Mouse (Mus musculus): ENCODE measurements around the gene Acot4. TPM values are rescaled to one million over a fixed set of nuclear protein-coding genes. Genes with fewer than 3 reads are reported as not detected.
"Not testable (repeated sequence)": the region's sequence is repeated elsewhere in the genome, so short reads cannot be mapped to it uniquely, and the experiment has no call there.

The Acot4 gene
- polyA plus RNA-seq (2015; fragmentation: Nextera tagmentation; extraction: Ambion mirVana) = 0.66 and 0.96 TPM in 2 replicates

- Histone ChIP-seq H3K4me3 (ENCODE audit: low read length) (peak within 1 kb of the TSS; percentile 56), H3K9ac (ENCODE audit: low read length) (peak within 1 kb of the TSS; percentile 73), H3K4me2 (ENCODE audit: low read depth, low read length) (peak within 1 kb of the TSS; percentile 76)
- H3K27me3 ChIP-seq (ENCODE audit: control insufficient read depth, insufficient read depth, low read length); H3K9me3 ChIP-seq (replicated peaks; ENCODE audit: control insufficient read depth, low read length); ATAC-seq (replicated peaks; ENCODE audit: extremely low read depth, insufficient read depth, low FRiP score); H3K36me3 ChIP-seq (ENCODE audit: control insufficient read depth, insufficient read depth); H3K4me1 ChIP-seq (ENCODE audit: control insufficient read depth, insufficient read depth, low read length); H3K27ac ChIP-seq (ENCODE audit: low read length): not testable (repeated sequence)
- WGBS = 9% methylated on average over 23 of the region's 32 CpGs
These were observed at the start of gene Acot4 for GRCm38 (mm10) chr12:84038241-84038640. TSS of gene Acot4 (plus strand) at chr12:84038379.

- Histone ChIP-seq H3K4me1 (ENCODE audit: control insufficient read depth, insufficient read depth, low read length) (peaks cover 14% of the 10 kb centered on the region), H3K36me3 (ENCODE audit: control insufficient read depth, insufficient read depth) (peaks cover 5% of the 10 kb centered on the region), H3K4me3 (ENCODE audit: low read length) (peak overlapping the region; percentile 70), H3K9ac (ENCODE audit: low read length) (peak overlapping the region; percentile 90), H3K4me2 (ENCODE audit: low read depth, low read length) (peak overlapping the region; percentile 67), H3K27ac (ENCODE audit: low read length) (peak overlapping the region; percentile 99), H3K27me3 (ENCODE audit: control insufficient read depth, insufficient read depth, low read length) (no peaks in the 10 kb centered on the region), H3K9me3 (replicated peaks; ENCODE audit: control insufficient read depth, low read length) (no peaks in the 10 kb centered on the region)
- 55% methylated on average over 4 of the region's 4 CpGs for WGBS
- no peak for ATAC-seq (replicated peaks; ENCODE audit: extremely low read depth, insufficient read depth, low FRiP score)
These were observed 49.7 kb upstream of the Acot4 start for GRCm38 (mm10) chr12:83988483-83988882.

GRCm38 (mm10) chr12:83989378-83989777 is 48.8 kb upstream of the Acot4 start:
- peak overlapping the region; percentile 67 for H3K4me2 ChIP-seq (ENCODE audit: low read depth, low read length)
- WGBS = 96% methylated on average over 4 of the region's 4 CpGs
- no peaks in the 10 kb centered on the region for H3K27me3 ChIP-seq (ENCODE audit: control insufficient read depth, insufficient read depth, low read length)
- no peak overlapping the region for H3K27ac ChIP-seq (ENCODE audit: low read length)
- 0 out of 2 replicates have a peak, but pooled peaks cover 2% of the 10 kb centered on the region for H3K9me3 ChIP-seq (replicated peaks; ENCODE audit: control insufficient read depth, low read length)
- no peak overlapping the region for H3K4me3 ChIP-seq (ENCODE audit: low read length)
- H3K4me1 ChIP-seq (ENCODE audit: control insufficient read depth, insufficient read depth, low read length) = peaks cover 14% of the 10 kb centered on the region
- H3K36me3 ChIP-seq (ENCODE audit: control insufficient read depth, insufficient read depth) = peaks cover 10% of the 10 kb centered on the region
- no peak overlapping the region for H3K9ac ChIP-seq (ENCODE audit: low read length)
- no peak for ATAC-seq (replicated peaks; ENCODE audit: extremely low read depth, insufficient read depth, low FRiP score)

- Histone ChIP-seq H3K27me3 (ENCODE audit: control insufficient read depth, insufficient read depth, low read length) (no peaks in the 10 kb centered on the region), H3K9ac (ENCODE audit: low read length) (no peak overlapping the region), H3K27ac (ENCODE audit: low read length) (no peak overlapping the region), H3K36me3 (ENCODE audit: control insufficient read depth, insufficient read depth) (peaks cover 12% of the 10 kb centered on the region), H3K4me2 (ENCODE audit: low read depth, low read length) (no peak overlapping the region), H3K4me3 (ENCODE audit: low read length) (no peak overlapping the region), H3K4me1 (ENCODE audit: control insufficient read depth, insufficient read depth, low read length) (peaks cover 16% of the 10 kb centered on the region), H3K9me3 (replicated peaks; ENCODE audit: control insufficient read depth, low read length) (peaks cover 6% of the 10 kb centered on the region; the same call in 1 of the 2 replicates)
- WGBS = 57% methylated on average over 2 of the region's 2 CpGs
- ATAC-seq (replicated peaks; ENCODE audit: extremely low read depth, insufficient read depth, low FRiP score) = no peak
These were observed 41.0 kb upstream of the Acot4 start for GRCm38 (mm10) chr12:83997221-83997620.

GRCm38 (mm10) chr12:83998341-83999107 is 39.7 kb upstream of the Acot4 start:
- Histone ChIP-seq H3K9me3 (replicated peaks; ENCODE audit: control insufficient read depth, low read length) (peaks cover 9% of the 10 kb centered on the region; the same call in 1 of the 2 replicates), H3K4me2 (ENCODE audit: low read depth, low read length) (no peak overlapping the region; the same call in 1 of the 2 replicates), H3K27ac (ENCODE audit: low read length) (peak overlapping the region; percentile 88), H3K27me3 (ENCODE audit: control insufficient read depth, insufficient read depth, low read length) (no peaks in the 10 kb centered on the region), H3K36me3 (ENCODE audit: control insufficient read depth, insufficient read depth) (peaks cover 7% of the 10 kb centered on the region), H3K4me1 (ENCODE audit: control insufficient read depth, insufficient read depth, low read length) (peaks cover 16% of the 10 kb centered on the region), H3K9ac (ENCODE audit: low read length) (peak overlapping the region; percentile 1; the same call in 1 of the 2 replicates), H3K4me3 (ENCODE audit: low read length) (no peak overlapping the region)
- ATAC-seq (replicated peaks; ENCODE audit: extremely low read depth, insufficient read depth, low FRiP score) = 0 out of 2 replicates have a peak, but pooled peaks have one; percentile 29
- WGBS = 39% methylated on average over 11 of the region's 11 CpGs

GRCm38 (mm10) chr12:83999237-83999636 is 38.9 kb upstream of the Acot4 start:
- H3K27ac ChIP-seq (ENCODE audit: low read length) = peak overlapping the region; percentile 88
- H3K27me3 ChIP-seq (ENCODE audit: control insufficient read depth, insufficient read depth, low read length); H3K36me3 ChIP-seq (ENCODE audit: control insufficient read depth, insufficient read depth); H3K4me3 ChIP-seq (ENCODE audit: low read length); H3K9me3 ChIP-seq (replicated peaks; ENCODE audit: control insufficient read depth, low read length): not testable (repeated sequence)
- H3K9ac ChIP-seq (ENCODE audit: low read length) = peak overlapping the region; percentile 20; the same call in 1 of the 2 replicates
- peak; percentile 89 for ATAC-seq (replicated peaks; ENCODE audit: extremely low read depth, insufficient read depth, low FRiP score)
- peak overlapping the region; percentile 47 for H3K4me2 ChIP-seq (ENCODE audit: low read depth, low read length)
- WGBS = 12% methylated on average over 8 of the region's 8 CpGs
- H3K4me1 ChIP-seq (ENCODE audit: control insufficient read depth, insufficient read depth, low read length) = peaks cover 16% of the 10 kb centered on the region

GRCm38 (mm10) chr12:84000418-84000817 is 37.8 kb upstream of the Acot4 start:
- WGBS = 38% methylated on average over 3 of the region's 3 CpGs
- Histone ChIP-seq H3K4me3 (ENCODE audit: low read length) (no peak overlapping the region), H3K27ac (ENCODE audit: low read length) (no peak overlapping the region; the same call in 1 of the 2 replicates), H3K9ac (ENCODE audit: low read length) (no peak overlapping the region), H3K36me3 (ENCODE audit: control insufficient read depth, insufficient read depth) (no peaks in the 10 kb centered on the region), H3K4me1 (ENCODE audit: control insufficient read depth, insufficient read depth, low read length) (peaks cover 16% of the 10 kb centered on the region), H3K9me3 (replicated peaks; ENCODE audit: control insufficient read depth, low read length) (peaks cover 6% of the 10 kb centered on the region; the same call in 1 of the 2 replicates), H3K4me2 (ENCODE audit: low read depth, low read length) (no peak overlapping the region), H3K27me3 (ENCODE audit: control insufficient read depth, insufficient read depth, low read length) (no peaks in the 10 kb centered on the region)
- no peak for ATAC-seq (replicated peaks; ENCODE audit: extremely low read depth, insufficient read depth, low FRiP score)

- H3K27me3 ChIP-seq (ENCODE audit: control insufficient read depth, insufficient read depth, low read length) = no peaks in the 10 kb centered on the region
- H3K27ac ChIP-seq (ENCODE audit: low read length) = no peak overlapping the region
- no peak overlapping the region for H3K4me2 ChIP-seq (ENCODE audit: low read depth, low read length)
- 86% methylated on average over 1 of the region's 1 CpGs for WGBS
- H3K9me3 ChIP-seq (replicated peaks; ENCODE audit: control insufficient read depth, low read length) = peaks cover 6% of the 10 kb centered on the region; the same call in 1 of the 2 replicates
- ATAC-seq (replicated peaks; ENCODE audit: extremely low read depth, insufficient read depth, low FRiP score) = no peak
- H3K4me1 ChIP-seq (ENCODE audit: control insufficient read depth, insufficient read depth, low read length) = peaks cover 16% of the 10 kb centered on the region
- no peak overlapping the region for H3K9ac ChIP-seq (ENCODE audit: low read length)
- no peak overlapping the region for H3K4me3 ChIP-seq (ENCODE audit: low read length)
- no peaks in the 10 kb centered on the region for H3K36me3 ChIP-seq (ENCODE audit: control insufficient read depth, insufficient read depth)
These were observed 34.3 kb upstream of the Acot4 start for GRCm38 (mm10) chr12:84003866-84004265.

- Histone ChIP-seq H3K4me1 (ENCODE audit: control insufficient read depth, insufficient read depth, low read length) (peaks cover 14% of the 10 kb centered on the region), H3K27ac (ENCODE audit: low read length) (peak overlapping the region; percentile 4; the same call in 1 of the 2 replicates), H3K36me3 (ENCODE audit: control insufficient read depth, insufficient read depth) (no peaks in the 10 kb centered on the region), H3K27me3 (ENCODE audit: control insufficient read depth, insufficient read depth, low read length) (no peaks in the 10 kb centered on the region), H3K4me2 (ENCODE audit: low read depth, low read length) (no peak overlapping the region), H3K9ac (ENCODE audit: low read length) (no peak overlapping the region), H3K4me3 (ENCODE audit: low read length) (no peak overlapping the region), H3K9me3 (replicated peaks; ENCODE audit: control insufficient read depth, low read length) (no peaks in the 10 kb centered on the region)
- no peak for ATAC-seq (replicated peaks; ENCODE audit: extremely low read depth, insufficient read depth, low FRiP score)
- WGBS = 85% methylated on average over 12 of the region's 12 CpGs
These were observed 29.9 kb upstream of the Acot4 start for GRCm38 (mm10) chr12:84008251-84008650.
